Mouse (Mus musculus): ENCODE results near the gene Ctnnd2.

Gene Ctnnd2

GRCm38 (mm10) chr15:30885410-30885809 is 713.0 kb downstream of the Ctnnd2 start:
- no peak for DNase-seq (ENCODE audit: low spot score)

GRCm38 (mm10) chr15:30887559-30887958 is 715.2 kb downstream of the Ctnnd2 start:
- DNase-seq (ENCODE audit: low spot score), result peak; percentile 56

GRCm38 (mm10) chr15:30891986-30892385 is 719.6 kb downstream of the Ctnnd2 start:
- no peak for DNase-seq (ENCODE audit: low spot score)

- DNase-seq (ENCODE audit: low spot score), result no peak
These were observed 722.7 kb downstream of the Ctnnd2 start for GRCm38 (mm10) chr15:30895063-30895462.

- no peak for DNase-seq (ENCODE audit: low spot score)
These were observed 724.9 kb downstream of the Ctnnd2 start for GRCm38 (mm10) chr15:30897342-30897741.

- no peak for DNase-seq (ENCODE audit: low spot score)
These were observed 735.6 kb downstream of the Ctnnd2 start for GRCm38 (mm10) chr15:30908027-30908426.

GRCm38 (mm10) chr15:30913360-30913759 is 741.0 kb downstream of the Ctnnd2 start:
- DNase-seq (ENCODE audit: low spot score), result no peak

- no peak for DNase-seq (ENCODE audit: low spot score)
These were observed 753.4 kb downstream of the Ctnnd2 start for GRCm38 (mm10) chr15:30925838-30926237.

- DNase-seq (ENCODE audit: low spot score), result no peak
These were observed 755.2 kb downstream of the Ctnnd2 start for GRCm38 (mm10) chr15:30927632-30928031.

- no peak for DNase-seq (ENCODE audit: low spot score)
These were observed 759.5 kb downstream of the Ctnnd2 start for GRCm38 (mm10) chr15:30931906-30932305.

- no peak for DNase-seq (ENCODE audit: low spot score)
These were observed 773.5 kb downstream of the Ctnnd2 start for GRCm38 (mm10) chr15:30945863-30946262.

GRCm38 (mm10) chr15:30958513-30958912 is 786.1 kb downstream of the Ctnnd2 start:
- DNase-seq (ENCODE audit: low spot score), result no peak

- DNase-seq (ENCODE audit: low spot score), result no peak
These were observed 790.2 kb downstream of the Ctnnd2 start for GRCm38 (mm10) chr15:30962421-30963160.

- no peak for DNase-seq (ENCODE audit: low spot score)
These were observed 791.7 kb downstream of the Ctnnd2 start for GRCm38 (mm10) chr15:30964046-30964445.

- DNase-seq (ENCODE audit: low spot score), result no peak
These were observed 792.7 kb downstream of the Ctnnd2 start for GRCm38 (mm10) chr15:30964865-30965679.

- no peak for DNase-seq (ENCODE audit: low spot score)
These were observed 794.4 kb downstream of the Ctnnd2 start for GRCm38 (mm10) chr15:30966826-30967225.

GRCm38 (mm10) chr15:30974436-30974835 is 802.0 kb downstream of the Ctnnd2 start:
- DNase-seq (ENCODE audit: low spot score), result no peak

- DNase-seq (ENCODE audit: low spot score), result peak; percentile 18
These were observed 802.8 kb downstream of the Ctnnd2 start for GRCm38 (mm10) chr15:30974991-30975775.

- no peak for DNase-seq (ENCODE audit: low spot score)
These were observed 804.9 kb downstream of the Ctnnd2 start for GRCm38 (mm10) chr15:30977166-30977740.

GRCm38 (mm10) chr15:30986890-30987289 is 814.5 kb downstream of the Ctnnd2 start:
- DNase-seq (ENCODE audit: low spot score), result no peak

- DNase-seq (ENCODE audit: low spot score), result no peak
These were observed 818.2 kb downstream of the Ctnnd2 start for GRCm38 (mm10) chr15:30990421-30991252.

Data from left cerebral cortex, adult 11 months (tissue).